Mouse (Mus musculus): ENCODE results near the gene Fbxo46.
A peak's percentile ranks its signal among the peaks of the same experiment; 100 is the strongest.

The Fbxo46 gene

DNA sequence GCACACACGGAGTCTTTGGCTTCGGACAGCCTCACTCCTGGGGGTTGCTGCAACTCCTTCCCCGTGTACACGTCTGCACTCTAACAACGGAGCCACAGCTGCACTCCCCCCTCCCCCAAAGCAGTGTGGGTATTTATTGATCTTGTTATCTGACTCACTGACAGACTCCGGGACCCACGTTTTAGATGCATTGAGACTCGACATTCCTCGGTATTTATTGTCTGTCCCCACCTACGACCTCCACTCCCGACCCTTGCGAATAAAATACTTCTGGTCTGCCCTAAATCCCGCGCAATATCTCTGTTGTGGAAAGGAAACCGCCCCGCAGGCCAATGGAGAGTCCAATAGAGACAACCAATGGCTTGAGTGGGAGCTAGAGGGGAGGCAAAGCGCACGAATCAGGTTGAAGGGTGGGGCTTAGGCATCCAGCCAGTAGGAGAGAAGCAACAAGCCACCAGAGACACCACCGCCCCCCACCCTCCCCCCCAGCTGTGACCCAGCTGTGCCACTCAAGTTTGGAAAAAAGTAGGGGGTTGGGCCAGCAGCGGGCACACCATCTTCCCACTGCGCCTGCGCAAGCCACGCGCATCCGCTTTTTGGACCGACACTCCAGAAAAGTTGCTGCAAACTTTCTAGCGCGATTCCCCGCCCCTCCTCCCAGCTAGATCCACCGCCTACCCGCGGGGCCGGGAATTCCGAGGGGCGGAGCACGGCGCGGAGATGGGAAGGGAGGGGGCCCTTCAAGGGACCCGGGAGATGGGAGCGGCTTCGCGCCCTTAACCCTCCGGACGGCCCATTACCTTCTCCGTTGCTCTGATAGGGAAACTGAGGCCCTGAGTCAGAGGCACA, 25.9 kb upstream of the Fbxo46 start:
- DNase-seq, result peak; percentile 97

GRCm38 (mm10) chr7:19094471-19094825, 25.2 kb upstream of the Fbxo46 start, which contains the start of gene Six5:
Gene Six5 (plus strand): TSS chr7:19094594.
- DNase-seq, result peak; percentile 58

GRCm38 (mm10) chr7:19094826-19095750, 24.6 kb upstream of the Fbxo46 start:
- peak; percentile 51 for DNase-seq

DNA sequence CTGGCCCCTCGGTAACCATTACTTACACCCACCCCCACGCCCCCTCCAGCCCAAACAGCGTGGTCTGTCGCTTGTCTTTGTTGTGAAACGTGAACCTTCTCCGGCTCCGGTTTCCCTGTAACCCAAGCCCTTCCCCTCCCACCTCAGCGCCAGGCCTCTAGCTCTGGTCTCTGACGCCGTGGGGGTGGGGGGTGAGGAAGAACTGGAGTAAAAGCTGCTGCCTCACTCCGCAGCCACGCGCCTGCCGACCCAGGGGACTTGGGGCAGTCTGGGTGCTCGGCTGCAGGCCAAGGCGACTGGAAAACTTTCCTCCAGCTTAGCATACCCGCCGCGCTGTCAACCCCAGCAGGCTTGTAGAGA, 23.9 kb upstream of the Fbxo46 start:
- peak; percentile 61 for DNase-seq

DNA sequence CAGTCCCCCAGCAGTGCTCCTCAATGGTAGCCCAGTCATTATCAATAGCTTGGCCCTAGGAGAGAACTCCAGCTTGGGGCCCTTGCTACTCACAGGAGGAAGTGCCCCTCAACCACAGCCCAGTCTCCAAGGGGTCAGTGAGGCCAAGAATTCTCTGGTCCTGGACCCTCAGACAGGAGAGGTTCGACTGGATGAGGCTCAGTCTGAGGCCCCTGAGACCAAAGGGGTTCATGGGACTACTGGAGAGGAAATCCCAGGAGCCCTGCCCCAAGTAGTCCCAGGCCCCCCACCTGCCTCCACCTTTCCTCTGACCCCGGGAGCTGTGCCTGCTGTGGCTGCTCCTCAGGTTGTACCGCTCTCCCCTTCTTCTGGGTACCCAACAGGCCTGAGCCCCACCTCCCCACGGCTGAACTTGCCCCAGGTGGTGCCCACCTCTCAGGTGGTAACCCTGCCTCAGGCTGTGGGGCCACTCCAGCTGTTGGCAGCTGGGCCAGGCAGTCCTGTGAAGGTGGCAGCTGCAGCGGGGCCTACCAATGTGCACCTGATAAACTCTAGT, 23.2 kb upstream of the Fbxo46 start:
- no peak for DNase-seq

GRCm38 (mm10) chr7:19097217-19097616, 22.4 kb upstream of the Fbxo46 start:
- no peak for DNase-seq

GRCm38 (mm10) chr7:19097863-19098262, 21.8 kb upstream of the Fbxo46 start:
- DNase-seq, result no peak

DNA sequence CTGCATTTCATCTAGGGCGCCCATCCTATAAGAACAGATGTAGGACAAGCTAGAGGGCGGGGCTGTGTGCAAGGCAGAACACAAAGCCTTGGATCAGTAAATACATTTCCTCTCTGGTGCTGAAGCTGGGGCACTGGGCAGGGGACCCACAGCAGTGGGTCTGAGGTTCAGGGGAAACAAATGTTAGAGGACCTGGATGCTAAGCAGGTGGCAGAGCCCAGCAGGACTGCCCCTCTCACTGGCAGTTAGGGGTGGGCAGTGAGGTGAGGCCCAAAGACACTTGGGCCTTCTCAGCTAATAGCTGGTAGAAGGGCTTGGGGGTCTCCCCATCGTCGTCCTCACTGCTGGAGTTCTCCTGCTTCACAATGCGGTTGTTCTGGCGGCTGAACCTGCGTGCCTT, 20.8 kb upstream of the Fbxo46 start:
- no peak for DNase-seq

- DNase-seq, result no peak
Measured at GRCm38 (mm10) chr7:19100290-19100689, 19.4 kb upstream of the Fbxo46 start.

DNA sequence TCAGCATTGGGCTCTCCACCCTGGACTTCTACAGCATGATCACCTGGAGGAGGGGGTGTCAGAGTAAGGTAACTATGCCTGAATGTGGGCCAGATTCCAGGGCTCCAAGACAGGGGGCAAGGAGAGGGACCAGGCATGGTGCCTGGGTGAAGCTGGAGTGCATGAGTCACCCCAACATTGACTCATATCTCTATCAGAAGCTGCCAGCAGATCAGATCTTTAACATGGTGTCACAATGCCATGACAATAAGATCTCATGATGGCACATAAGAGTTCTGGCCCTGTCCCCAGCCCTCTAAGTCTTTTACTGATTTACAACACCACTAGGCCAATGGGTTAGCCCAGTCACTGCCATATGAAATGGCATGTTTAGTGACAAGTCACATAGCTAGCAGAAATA, 15.9 kb upstream of the Fbxo46 start:
- no peak for DNase-seq

DNA sequence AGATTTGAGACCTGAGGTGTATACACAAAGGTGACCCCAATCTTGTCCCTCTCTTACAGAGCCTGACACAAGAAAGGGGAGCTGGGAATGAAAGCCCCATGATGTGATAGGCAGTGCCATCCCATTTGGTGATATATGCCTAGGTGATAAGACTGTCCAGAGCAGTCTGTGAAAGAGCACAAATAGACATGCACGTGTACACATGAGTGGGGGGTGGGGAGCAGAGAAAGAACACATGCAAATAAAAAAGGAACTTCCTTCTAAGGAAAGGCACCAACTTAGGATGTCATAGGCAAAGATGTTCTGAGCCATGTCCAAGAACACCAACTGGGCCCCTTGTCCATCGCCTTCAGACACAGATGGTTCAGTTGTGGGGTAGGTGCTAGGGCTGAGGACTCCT, 15.2 kb upstream of the Fbxo46 start:
- no peak for DNase-seq

GRCm38 (mm10) chr7:19107436-19107835, 12.2 kb upstream of the Fbxo46 start:
- DNase-seq, result no peak

DNA sequence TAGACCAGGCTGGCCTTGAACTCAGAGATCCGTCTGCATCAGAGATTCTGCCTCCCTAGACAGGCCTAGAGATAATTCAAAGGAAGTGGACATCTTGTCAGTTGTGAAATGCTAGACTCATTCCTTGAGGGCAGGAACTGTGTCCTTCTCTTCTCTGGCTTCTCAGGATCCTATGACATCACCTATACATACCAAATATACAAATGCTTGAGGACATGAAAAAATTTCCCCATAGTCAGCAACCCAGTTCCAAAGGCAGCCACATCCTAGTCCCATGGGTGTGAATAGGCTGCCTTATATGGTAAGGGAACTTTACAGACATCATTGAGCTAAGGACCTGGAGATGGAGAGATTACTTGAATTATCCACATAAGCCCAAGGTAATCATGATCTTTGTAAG, 10.1 kb upstream of the Fbxo46 start:
- no peak for DNase-seq

- peak; percentile 53 for DNase-seq
Measured at GRCm38 (mm10) chr7:19118028-19118771, 1.5 kb upstream of the Fbxo46 start, which contains the start of gene Gm4969. Gene Gm4969 (minus strand): TSS chr7:19118368.

- DNase-seq, result no peak
Measured at GRCm38 (mm10) chr7:19119083-19119482, 576 bp upstream of the Fbxo46 start.

DNA sequence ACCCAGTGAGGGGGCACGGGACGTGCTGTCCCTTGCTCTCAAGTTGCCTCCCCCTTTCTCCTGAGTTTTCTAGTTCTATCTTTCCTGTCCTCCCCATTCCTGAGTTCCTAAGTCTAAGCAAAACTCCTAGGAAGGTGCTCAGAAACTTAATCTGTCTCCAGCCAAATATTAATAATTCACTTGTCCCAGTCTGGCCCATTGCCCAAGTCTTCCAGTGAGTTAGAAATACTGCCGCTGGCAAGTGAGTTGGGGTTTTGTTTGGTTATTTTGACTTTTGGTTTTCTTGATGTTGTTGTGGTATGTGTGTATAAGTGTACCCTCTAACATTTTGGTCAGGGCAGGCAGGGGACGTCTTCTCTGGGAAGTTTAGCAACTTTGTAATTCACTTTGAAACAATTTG, 2.0 kb downstream of the Fbxo46 start:
- DNase-seq, result no peak

GRCm38 (mm10) chr7:19124713-19125112, 5.1 kb downstream of the Fbxo46 start:
- no peak for DNase-seq

DNA sequence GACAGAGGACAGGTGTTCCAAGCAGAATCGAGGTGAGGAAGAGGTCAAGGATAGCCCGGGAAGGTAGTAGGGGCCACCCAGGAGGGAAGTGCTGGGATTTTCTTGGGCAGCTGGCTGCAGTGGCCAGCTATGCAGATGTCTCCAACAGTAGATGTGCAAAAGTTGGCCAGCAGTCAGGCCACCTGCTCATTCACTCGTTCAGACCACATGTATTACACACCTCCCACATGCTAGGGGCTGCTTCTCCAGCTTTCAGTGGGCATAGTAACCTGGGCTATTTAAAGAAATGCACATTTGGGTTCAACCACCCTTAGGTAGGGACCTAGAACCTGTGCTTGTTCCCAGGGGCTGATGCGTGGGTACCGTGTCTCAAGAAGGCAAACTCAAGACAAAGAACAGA, 8.1 kb downstream of the Fbxo46 start:
- DNase-seq, result no peak

DNA sequence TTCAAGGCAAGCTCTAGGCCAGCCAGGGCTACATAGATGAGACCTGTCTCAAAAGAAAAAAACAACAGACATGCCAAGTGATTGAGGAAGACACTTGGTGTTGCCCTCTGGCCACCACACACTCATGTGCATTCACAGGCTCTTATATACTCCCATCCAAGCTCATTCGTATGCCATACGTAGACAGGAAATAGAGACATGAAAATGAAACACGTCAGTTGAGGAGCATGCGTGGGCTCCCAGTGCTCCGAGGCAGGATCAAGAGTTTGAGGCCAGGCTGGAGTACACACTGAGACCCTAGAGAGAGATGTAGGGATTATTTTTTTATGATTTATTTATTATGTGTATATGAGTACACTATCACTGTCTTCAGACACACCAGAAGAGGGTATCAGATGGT, 9.7 kb downstream of the Fbxo46 start:
- DNase-seq, result no peak

GRCm38 (mm10) chr7:19130657-19131056, 11.0 kb downstream of the Fbxo46 start:
- DNase-seq, result no peak

DNA sequence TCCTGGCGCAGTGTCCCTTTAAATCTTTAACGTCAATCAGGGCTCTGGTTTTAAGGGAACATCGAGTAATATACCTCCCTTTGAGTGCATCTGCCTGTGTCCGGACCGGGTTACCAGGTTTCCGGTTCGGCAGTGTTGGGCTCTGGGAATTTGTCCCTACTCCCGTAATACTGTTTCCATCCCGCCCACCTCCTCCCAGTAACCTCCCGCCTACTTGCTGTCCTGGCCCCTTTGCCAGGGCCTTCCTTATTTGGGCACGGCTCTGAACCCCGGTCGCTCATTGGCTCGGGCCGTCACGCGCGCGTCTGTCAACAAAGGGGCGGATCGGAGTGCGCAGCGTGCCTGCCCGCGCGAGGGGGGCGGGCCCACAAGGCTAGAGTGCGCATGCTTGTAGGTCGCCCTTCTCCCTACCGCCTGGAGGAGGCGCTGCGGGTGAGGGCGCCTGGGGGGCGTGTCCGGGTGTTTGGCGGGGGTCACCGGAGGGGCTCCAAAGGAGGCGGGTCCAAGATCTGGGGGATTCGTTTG, 11.7 kb downstream of the Fbxo46 start:
- peak; percentile 96 for DNase-seq

- no peak for DNase-seq
Measured at GRCm38 (mm10) chr7:19136168-19136567, 16.5 kb downstream of the Fbxo46 start.
